Mouse (Mus musculus) megakaryocyte progenitor cell, adult 5-6 weeks (primary cell): ENCODE results near the gene F5. TPM values are rescaled to one million over a fixed set of nuclear protein-coding genes. Genes with fewer than 3 reads are reported as not detected.

Experiments
- ATAC-seq: replicated peaks from 2 replicates; pipeline ENCODE4 v1.8.0; 2016; ENCODE audit warnings: mild to moderate bottlenecking, moderate TSS enrichment, inconsistent platforms; ENCODE audit not compliant: poor library complexity
- total RNA-seq, 2 experiments: library from RNA; stranded (forward) in 1 of 2; stranded (reverse) in 1 of 2; fragments of 157-497, 149-512 nt in 1 of 2; fragments of 200-1000 nt in 1 of 2; gene quantifications; 2 replicates each; pipeline versions ENCODE4 v1.2.3 to v1.2.4; 2015 to 2017

The F5 gene
- total RNA-seq (2015) (8.6 and 9.2 TPM in 2 replicates), total RNA-seq (2017) (4.2 and 6.1 TPM in 2 replicates)

DNA sequence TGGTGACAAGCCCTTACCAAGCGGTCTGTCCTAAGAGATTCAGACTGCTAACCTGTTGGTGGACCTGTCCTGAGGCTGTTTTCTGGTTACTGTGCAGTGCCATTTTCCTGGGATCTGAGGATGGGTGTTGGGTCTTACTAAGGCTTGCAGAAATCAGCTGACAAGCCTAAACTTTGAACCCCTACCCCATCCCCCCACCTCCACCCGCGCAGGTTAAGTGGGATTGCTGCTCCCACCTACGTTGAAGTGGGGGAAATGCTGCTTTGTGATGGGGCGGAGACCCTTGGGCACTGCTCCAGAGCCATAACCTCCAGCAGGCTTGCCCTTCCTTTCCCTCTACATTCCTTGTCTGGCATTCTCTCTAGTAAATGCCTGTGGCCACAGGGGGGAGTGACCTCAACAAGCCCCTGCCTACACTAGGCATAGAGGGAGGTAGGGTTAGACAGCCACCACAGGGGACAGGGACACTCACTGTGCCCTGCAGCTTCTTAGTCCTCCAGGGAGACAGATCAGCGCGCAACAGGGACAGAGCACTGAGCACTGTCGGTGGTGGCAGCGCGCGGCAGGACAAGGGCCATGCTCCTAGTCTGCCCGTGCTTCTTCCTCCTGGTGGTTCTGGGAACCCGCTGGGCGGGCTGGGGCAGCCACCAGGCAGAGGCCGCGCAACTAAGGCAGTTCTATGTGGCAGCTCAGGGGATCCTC, at the start of gene F5:
TSS of gene F5 (plus strand) at position 452 of the 702 bp plus-strand sequence.
- ATAC-seq: peak; percentile 51

DNA sequence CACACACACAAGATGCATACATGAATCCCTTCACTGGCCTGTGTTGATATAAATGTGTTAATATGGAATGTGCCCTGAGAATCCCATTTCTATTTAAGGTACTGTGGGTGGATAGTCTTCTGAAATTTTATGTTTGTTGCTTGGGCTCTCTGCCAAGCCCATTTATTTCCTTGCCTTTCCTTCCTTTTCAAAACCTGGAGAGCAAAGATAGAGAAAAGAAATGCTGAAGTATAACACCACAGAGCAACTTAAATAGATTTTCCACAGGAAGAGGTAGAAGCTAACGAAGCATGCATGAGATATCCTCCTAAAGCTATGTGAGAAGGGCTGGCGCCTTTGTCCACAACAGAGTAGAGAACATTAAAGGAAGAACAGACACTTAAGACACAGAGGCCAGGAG, 41.9 kb upstream of the F5 start:
- ATAC-seq: peak; percentile 47

DNA sequence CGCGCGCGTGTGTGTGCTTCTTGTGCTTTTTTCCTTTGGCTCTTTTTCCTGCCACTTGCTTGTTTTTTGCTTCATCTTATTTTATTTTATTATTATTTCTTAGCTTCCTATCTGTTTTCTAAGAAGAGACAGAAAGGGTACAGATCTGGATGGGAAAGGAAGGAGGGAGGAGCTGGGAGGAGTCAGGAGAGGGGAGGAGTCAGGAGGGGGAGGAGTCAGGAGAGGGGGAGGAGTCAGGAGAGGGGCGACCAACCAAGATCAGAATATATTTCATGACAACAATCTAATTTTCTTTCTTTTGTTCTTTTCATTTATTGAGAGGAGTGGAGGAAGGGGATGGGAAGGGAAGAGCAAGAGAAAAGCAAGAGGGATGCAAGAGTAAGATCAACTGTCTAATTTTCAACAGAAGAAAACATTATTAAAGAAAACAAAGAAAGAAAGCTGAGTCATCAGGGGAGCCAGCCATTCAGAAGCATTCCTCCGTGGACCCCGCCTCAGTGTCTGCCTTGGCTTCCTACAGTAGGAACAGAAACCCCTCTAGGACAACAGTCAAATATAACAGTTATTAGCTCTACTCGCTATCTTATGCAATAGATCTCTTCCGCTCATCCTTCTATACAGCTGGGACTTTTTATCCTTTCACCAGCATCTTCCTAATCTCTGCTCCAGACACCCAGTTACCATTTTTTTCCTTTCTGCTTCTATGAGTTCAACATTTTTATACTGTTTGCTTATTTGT, 40.9 kb upstream of the F5 start:
- peak; percentile 63 for ATAC-seq

DNA sequence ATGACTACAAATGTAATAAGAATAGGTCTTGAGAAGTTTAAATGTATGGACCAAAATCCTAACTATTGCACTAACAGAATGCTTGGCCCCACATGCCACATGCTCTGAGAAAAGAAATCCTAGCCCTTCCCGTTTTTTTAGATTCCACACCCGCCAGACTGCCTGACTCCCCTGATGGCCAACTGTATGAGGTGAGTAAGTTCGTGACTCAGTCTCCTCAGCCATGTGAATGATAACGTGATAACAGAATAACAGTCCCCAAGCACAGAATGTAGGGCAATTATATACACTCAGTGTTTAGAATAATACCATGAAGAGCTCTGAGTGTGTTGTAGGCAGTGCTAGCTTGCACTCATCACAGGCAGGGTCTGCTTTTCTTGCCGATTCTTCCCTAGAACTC, 37.4 kb upstream of the F5 start:
- no peak for ATAC-seq

DNA sequence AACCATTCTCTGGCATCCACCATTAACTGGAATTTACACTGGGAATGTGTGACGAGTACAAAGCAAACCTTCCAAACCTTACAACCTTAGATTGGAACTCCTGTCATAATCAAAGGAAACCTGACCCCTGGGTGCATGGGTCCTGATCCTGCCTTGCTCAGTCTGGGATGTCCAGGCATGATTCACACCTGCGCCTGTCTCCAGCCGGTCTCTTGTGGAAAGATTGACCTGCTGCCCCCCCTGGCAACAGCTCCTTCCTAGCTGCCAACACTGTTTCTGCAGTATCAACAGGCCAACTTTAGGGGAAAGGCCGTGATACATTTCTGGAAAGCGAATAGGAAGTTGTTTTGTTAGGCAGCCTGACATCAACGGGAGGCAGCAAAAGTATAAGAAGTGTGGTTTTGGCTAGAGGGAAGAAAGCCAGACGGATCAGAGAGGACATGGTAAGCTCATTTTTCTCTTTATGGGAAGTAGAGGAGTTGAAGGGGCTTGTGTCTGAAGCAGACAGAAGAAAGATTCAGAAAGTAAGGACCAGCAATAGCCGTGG, 36.6 kb upstream of the F5 start, which contains the start of gene Selp:
TSS of gene Selp (plus strand) at position 318 of the 547 bp plus-strand sequence.
- ATAC-seq: peak; percentile 45

DNA sequence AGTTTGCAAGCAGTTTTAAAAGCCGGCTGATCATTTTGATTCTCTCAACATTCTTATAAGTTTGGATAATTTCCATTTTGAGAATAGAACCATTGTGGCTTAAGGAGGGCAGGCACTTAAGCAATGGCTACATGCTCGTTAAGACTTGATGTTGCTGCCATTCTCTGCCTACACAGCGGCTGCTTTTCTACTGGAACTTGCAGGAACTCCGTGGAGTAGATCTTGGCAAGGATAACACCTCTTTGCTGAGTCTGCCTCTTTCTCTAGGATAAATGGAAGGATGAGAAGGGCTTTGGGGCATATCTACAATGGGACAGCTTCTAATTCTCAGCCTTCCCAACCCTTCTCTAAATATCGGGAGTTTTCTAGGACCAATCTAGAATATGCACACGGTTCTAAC, 36.0 kb upstream of the F5 start:
- no peak for ATAC-seq

DNA sequence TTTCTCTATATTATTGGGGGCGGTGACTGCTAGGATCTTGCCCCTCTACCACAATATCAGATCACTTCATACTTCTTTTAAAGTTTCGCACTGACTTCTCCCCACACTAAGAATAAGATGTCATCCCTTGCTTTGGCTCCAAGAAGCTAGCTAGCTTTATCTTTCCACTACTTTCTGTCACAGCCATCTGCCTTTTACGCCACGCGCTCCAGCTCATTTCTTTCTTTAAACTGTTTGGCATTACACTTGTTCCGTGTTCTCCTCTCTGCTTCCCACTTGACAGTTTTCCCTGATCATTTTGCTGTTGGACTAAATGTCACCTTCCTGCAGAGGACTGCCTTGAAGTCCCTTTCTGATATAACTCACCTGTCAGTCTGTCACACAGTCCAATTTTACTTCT, 33.8 kb upstream of the F5 start:
- no peak for ATAC-seq

DNA sequence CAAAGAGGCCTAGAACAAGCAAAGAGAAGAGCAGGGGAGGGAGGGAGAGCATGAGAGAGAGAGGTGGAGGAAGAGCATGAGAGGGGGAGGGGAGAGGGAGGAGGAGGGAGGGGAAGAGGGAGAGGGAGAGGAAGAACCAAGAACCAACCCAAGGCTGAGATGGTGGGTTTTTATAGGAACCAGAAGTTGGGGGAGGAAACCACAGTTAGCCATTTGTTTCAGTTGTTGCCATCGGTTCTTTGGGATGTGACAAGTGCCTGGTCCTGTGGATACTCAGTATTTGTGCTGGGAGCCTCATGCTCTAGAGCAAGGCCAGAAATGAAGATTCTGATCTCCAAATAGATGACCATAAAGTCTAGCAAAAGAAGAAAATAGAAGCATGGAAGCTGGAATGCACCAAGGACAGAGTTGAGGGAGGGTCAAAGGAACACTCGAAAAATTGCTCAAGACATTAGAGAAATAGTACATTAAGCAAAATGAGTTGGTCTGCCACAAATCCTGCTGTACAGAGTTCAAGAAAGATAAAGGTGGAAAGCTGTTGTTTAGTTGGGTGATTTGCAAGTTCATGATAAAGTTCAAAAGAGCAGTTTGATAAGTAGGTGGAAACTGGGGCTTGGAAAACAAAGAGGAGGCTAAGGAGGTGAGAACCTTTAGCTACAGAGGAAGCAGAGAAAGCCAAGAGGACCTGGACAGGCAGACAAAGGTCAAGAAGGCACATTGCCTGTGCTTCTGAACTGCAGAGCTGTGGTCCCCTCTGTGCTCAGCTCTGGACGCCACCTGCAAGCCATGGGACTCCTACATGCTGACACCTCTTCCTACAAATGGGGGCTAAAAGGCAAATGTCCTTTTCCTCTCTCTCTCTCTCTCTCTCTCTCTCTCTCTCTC, 31.5 kb upstream of the F5 start:
- 0 out of 2 replicates have a peak, but pooled peaks have one; percentile 32 for ATAC-seq

DNA sequence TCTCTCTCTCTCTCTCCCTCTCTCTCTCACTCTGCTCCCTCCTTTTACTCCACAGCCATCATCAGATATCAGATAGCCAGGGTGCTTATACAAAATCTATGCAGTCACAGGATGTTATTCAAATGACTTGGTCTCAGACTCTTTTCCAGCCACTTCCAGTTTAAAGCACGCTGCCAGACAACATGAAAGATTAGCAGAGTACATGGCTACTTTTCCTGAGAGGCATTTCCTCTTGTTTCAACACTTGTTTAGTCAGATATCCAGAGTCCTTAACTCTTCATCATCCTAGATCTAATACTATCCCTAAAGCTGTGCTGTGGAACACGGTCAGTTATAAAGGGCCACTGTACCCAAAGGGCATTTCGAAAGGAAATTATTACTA, 30.9 kb upstream of the F5 start:
- ATAC-seq: no peak

DNA sequence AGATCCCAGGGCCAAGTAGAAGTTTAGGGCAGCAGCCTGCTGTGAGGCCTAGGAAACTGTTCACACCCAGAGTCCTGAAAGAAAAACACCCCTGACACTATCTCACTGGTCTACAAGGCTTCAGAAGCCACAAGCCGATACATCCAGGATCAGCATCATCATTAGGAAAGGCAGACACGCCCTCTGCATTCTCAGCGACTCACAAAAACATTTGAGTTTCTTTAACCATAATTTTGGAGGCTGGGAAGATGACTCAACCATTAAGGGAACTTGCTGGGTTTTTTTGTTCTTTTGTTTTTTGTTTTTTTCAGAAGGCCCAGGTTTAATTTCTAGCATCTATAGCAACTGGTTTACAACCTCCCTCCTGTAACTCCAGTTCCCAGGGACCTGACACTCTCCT, 27.8 kb upstream of the F5 start:
- no peak for ATAC-seq

DNA sequence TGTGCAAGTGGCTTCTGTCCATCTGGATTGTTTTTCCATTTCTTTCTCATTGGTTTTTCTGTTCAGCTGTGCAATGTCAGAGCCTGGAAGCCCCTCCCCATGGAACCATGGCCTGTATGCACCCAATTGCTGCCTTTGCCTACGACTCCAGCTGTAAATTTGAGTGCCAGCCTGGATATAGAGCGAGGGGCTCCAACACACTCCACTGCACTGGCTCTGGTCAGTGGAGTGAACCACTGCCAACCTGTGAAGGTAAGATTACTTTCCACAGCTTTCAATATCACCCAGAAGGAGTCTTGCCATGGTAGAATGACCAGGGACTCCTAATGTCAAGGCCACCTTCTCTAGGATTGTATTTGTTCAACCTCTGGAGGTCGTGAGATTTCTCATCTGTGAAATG, 21.6 kb upstream of the F5 start:
- no peak for ATAC-seq

DNA sequence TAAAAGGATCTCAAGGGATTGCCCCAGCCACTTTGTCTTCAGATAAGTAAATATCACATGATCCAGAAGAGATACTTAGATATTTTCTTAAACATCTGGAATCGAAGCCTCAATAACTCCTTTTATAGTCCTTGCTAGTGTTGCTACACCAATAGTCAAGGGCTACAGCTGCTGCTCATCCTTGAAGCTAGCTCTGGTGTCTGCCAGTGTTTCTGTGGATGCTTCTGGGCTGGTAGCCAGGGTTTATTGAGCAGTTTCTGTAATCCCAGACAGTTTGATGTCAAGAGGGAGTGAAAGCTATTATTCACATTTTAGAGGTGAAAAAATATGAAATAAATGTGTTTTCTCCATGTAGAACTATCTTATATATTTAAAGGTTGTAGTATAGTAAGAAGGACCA, 19.0 kb upstream of the F5 start:
- ATAC-seq: no peak

DNA sequence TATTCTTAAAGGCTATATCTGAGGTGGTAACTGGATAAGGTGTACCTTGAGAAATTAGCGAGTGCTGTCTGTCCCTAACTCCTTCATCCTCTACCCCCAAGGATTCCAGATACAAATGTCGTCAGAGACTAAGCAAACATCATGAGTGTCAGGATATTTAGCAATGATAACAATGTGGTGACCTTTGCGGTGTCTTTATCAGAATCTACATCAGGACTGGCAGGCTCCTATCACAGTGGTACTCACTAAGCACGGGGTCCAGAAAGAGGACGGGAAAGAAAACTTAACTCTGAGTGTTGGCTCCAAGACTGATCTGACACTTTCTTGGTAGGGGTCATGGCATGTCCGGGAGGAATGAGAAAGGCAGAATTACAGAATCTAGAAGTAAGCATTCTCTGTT, 17.5 kb upstream of the F5 start:
- no peak for ATAC-seq

DNA sequence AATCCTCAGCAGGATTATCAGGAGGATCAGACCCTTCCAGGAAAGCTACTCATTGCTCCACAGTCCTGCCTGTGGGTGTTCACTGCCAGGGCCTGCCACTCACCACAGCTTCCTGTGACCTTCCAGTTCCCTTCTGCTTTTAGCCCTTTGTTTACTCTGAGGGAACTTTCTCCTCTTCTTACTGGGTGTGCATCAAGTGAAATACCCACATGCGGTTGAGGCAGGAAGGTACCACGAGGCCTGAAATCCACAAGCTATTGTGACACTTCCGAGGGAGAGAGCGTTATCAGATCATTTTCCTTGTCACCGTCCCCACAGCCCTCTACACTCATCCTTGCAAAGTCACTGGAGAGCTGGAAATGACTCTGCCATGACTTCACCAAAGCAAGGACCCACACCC, 16.3 kb upstream of the F5 start:
- peak; percentile 84 for ATAC-seq

DNA sequence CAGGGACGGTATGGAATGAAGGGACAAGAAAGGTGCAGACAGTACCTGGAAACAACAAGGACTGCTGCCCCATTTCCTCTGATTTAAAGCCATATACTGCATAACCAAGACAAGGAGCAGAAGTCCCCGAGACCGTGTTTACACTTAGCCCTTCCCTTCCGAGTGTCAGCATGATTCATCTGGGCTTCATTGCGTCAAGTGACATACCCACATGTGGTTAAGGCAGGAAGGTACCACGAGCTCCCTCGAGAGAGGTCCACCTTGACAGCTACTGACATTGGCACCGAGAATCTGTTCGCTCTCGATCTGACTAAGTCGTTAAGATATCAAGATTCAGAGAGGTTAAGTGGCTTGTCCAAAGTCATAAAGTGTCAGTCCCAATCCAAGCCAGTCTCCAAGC, 15.7 kb upstream of the F5 start:
- ATAC-seq: peak; percentile 65

DNA sequence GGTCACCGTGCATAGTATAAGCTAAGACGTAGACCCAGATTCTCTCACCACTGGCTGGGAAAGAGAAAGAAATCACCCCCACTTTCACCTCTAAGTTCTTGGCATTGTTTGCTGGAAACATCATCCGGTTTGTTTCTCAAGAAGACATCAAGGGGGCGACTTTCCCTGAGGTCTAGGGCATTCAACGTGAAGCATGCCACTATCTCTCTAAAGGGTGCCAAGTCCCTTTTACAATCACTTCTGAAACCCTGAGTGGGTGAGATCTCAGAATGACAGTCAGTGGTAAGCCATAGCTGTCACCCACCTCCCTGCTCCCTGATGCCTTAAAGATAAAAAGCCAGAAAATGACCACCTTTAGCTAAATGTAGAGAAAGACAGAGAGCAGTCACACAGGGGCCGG, 15.0 kb upstream of the F5 start:
- no peak for ATAC-seq

DNA sequence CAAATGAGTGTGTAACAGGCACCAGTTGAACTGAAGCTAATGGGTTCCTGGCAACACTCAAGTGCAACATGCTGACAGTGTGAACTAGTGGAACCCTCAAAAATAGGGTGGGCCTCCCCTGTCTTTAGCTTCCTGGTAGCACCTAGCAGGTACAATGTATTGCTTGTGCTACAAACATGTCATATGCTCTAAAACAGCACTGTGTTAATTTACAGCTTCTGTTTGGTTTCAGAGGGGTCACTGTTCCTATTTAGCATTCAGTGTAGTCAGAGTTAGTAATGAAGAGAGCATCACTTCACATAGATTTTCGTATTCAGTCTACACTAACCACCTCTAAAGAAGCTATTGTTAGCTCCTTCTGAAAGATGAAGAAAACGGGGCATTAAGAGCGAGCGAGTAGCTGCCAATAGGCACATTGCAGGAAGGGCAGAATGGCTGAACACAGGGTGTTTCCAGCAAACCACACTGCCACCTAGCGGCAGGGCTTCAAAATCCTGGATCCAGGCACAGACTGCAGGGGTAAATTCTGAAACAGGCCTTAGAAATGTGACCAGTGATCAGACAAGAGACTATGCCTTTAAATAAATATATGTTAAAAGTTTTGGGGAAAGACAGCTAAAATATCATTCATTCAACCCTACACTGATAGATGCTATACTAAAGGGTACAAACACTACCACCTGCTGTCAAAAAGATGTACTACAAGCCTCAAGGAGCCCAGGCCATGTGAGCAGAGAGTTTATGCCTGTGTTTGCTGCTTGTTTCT, 13.1 kb upstream of the F5 start:
- peak; percentile 58 for ATAC-seq

DNA sequence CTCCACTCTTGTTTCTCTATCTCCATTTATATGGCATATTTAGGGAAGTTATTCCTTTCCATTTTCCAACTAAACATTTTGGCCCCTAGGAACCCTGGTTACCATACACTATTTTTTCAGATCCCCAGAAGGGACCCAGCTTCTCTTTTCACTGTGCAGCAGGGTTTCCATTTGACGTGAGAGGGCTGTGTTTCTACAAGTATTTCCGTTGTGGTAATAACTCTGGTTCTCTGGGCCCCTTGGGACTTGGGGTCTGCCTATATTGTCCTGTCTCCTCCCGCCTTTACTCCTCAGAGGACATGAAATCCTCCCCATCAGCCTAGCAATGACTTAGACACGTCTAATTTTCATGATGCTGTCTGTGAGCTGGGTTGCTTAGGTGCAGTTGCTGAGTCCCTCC, 12.2 kb upstream of the F5 start:
- ATAC-seq: no peak

DNA sequence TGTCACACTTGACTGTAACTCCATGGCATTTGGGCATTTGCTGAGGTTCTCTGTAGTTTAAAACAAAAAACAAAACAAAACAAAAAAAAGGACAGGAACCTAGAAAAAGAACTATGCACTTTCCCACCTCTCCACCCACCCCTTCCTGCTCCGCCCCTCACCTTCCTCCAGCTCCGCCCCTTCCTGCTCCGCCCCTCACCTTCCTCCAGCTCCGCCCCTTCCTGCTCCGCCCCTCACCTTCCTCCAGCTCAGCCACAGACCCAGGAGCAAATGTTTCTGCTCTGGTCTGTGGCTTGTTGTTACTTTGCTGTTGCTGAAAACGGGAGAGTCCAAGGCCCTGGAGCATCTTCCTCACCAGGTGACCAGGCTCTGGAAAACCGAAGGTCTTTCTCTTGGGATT, 2.6 kb upstream of the F5 start:
- peak; percentile 74 for ATAC-seq

DNA sequence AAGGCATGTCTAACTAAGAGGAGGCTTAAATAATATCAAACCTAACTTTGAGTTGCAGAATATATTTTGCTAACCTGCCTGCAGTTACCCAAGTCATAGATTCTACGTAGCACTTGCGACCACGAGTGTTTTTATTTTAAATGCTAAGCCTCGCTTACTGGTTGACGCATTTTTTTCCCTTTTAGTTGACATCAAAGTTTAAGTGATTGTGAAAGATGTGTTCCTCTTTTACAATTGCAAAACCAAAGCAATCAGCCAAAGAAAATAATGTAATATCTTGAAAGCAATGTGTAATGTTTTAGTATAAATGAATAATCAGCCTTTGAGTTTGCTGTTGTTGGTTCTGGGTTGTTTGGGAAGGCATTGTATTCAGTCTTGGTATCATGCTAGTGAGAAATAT, 1.2 kb downstream of the F5 start:
- ATAC-seq: peak; percentile 57

DNA sequence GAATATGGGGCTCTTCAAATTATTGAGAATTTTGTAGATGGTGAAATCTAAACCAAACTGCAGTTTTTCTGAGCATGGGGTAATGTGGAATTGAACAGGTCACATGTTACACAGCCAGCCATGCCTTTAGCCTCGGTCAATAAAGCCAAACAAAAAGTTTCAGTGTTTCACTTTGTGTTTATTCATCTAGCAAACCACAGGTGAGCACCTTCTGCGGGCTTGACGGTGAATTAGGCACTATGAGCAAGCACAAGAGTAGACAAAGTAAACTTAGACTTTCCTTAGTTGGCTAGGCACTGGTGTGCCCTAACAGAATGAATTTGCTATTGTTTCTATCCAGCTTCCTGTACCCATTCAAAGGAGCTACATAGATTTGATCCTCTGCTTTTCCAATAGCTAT, 3.3 kb downstream of the F5 start:
- no peak for ATAC-seq
